Mouse (Mus musculus) E14TG2a.4 (cell line): ENCODE data around the gene Kif13a.

Source experiments
- CTCF ChIP-seq: conservative IDR thresholded peaks from 2 replicates; pipeline ENCODE4 v1.5.1; 2014; ENCODE audit warnings: low read length
- NANOG ChIP-seq: IDR thresholded peaks from 2 replicates; pipeline ENCODE4 v1.6.1; 2014; ENCODE audit warnings: borderline replicate concordance, low read length, mixed read lengths

DNA sequence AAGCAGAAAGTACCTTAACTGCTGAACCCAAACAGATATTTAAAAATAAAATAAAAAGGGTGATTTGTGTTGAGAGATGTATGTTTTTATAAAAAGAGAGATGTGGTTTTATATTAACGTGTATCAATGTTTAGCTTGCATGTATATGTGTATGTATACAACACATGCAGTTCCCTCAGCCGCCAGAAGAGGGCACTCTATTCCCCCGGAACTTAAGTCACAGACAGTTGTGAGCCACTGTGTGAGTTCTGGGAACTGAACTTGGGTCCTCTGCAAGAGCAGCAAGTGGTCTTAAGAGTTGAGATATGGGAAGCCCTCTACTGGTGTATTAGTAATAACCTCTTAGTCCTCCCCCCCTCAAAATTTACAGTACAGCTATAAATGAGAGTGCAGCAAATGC is 96.7 kb downstream of the Kif13a start:
- TF ChIP-seq CTCF (peak; percentile 89), NANOG (no peak)
